Mouse (Mus musculus): ENCODE measurements at regions not wholly inside any gene's neighbourhood (a gene's known extent, or its start where the extent isn't known, plus 50 kb on each side); places are given as distances from the start of the nearest gene placed in this dataset.

DNA sequence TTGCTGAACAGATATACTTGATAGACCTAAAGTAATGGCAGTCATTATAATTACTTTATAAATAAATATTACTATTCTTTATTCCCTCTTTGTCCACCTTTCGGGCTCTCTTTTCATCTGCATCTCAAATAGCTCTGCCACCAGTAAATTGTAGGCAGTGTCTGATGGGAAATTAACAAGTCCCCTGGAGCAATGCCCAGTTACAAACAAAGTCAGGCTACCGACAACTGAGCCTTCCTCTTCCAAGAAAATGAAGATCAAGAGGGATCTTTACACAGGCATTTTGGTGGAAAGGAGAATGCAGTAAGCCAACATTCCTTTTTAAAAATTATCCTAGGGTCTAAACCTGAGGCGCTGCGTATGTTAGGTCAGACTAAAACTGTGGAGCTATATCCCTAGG, 181.3 kb upstream of the Ttc29 start:
- no peak for TF ChIP-seq POLR2A (IDR thresholded peaks at IDR 0.05; ENCODE audit: borderline replicate concordance, extremely low read depth, insufficient read depth, insufficient read length)
- Histone ChIP-seq H3K4me1 (ENCODE audit: control insufficient read depth, insufficient read depth, low read length) (peaks cover 6% of the 10 kb centered on the region; the same call in 1 of the 2 replicates), H3K4me3 (replicated peaks; ENCODE audit: low read length) (no peak overlapping the region), H3K9ac (ENCODE audit: low read depth, low read length, severe bottlenecking) (no peak overlapping the region), H3K36me3 (ENCODE audit: control insufficient read depth, insufficient read depth, low read length) (no peaks in the 10 kb centered on the region), H3K4me2 (replicated peaks; ENCODE audit: low read depth, low read length, severe bottlenecking) (no peak overlapping the region), H3K27me3 (ENCODE audit: control insufficient read depth, insufficient read depth, low read length) (no peaks in the 10 kb centered on the region), H3K9me3 (ENCODE audit: control insufficient read depth, low read length) (no peaks in the 10 kb centered on the region), H3K27ac (replicated peaks; ENCODE audit: low read depth, low read length) (no peak overlapping the region)
- 69% methylated on average over 4 of the region's 4 CpGs for WGBS
- no peak for ATAC-seq (ENCODE audit: low FRiP score, low read depth)
- DNase-seq (ENCODE audit: low spot score) = no peak

DNA sequence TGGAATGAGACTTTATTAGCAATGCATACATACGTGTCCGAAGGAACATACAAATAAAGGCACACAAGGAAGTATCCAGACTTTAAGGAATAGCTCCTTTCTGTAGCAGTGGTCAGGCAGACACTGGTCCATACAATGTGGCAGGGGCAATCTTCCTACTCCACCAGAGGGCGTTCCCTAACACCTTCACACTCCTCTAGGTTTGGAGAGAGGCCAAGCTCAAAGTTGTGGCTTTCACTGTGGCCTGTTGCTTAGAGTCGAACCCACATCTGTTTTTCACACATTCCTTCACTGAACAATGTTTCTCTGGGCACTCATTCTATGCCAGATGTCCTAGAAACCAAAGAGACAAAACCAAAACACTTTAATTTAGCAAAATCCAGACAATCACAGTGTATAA, 178.4 kb upstream of the Ttc29 start:
- no peak for DNase-seq (ENCODE audit: low spot score)
- H3K27me3 ChIP-seq (ENCODE audit: control insufficient read depth, insufficient read depth, low read length) = no peaks in the 10 kb centered on the region
- no peaks in the 10 kb centered on the region for H3K36me3 ChIP-seq (ENCODE audit: control insufficient read depth, insufficient read depth, low read length)
- H3K4me1 ChIP-seq (ENCODE audit: control insufficient read depth, insufficient read depth, low read length) = peaks cover 3% of the 10 kb centered on the region; the same call in 1 of the 2 replicates
- no peak overlapping the region for H3K27ac ChIP-seq (replicated peaks; ENCODE audit: low read depth, low read length)
- TF ChIP-seq POLR2A (IDR thresholded peaks at IDR 0.05; ENCODE audit: borderline replicate concordance, extremely low read depth, insufficient read depth, insufficient read length) = no peak
- H3K9ac ChIP-seq (ENCODE audit: low read depth, low read length, severe bottlenecking) = no peak overlapping the region
- H3K4me2 ChIP-seq (replicated peaks; ENCODE audit: low read depth, low read length, severe bottlenecking) = no peak overlapping the region
- WGBS = 72% methylated on average over 4 of the region's 4 CpGs
- no peak overlapping the region for H3K4me3 ChIP-seq (replicated peaks; ENCODE audit: low read length)
- H3K9me3 ChIP-seq (ENCODE audit: control insufficient read depth, low read length) = no peaks in the 10 kb centered on the region
- ATAC-seq (ENCODE audit: low FRiP score, low read depth) = no peak

DNA sequence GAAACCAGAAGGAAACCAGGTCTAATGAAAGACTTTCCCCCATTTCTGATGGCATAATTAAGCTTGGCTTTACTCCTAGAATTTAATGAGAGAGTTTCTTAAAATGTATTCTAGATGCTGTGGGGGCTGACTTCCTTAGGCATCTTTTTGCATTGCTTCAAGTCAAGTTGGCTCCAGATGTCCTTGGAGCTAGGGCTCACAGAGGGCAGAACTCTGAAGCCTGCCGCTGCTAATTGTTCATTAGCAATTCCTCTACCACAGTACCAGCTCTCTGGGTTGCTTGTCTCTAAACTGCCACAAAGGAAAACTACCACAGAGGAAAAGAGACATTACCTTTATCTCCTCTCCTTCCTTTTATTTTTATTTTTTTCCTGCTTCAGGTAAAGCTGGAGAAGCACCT, 175.9 kb upstream of the Ttc29 start:
- TF ChIP-seq POLR2A (IDR thresholded peaks at IDR 0.05; ENCODE audit: borderline replicate concordance, extremely low read depth, insufficient read depth, insufficient read length) = no peak
- H3K4me3 ChIP-seq (replicated peaks; ENCODE audit: low read length) = no peak overlapping the region
- no peaks in the 10 kb centered on the region for H3K4me1 ChIP-seq (ENCODE audit: control insufficient read depth, insufficient read depth, low read length)
- no peak for ATAC-seq (ENCODE audit: low FRiP score, low read depth)
- H3K27me3 ChIP-seq (ENCODE audit: control insufficient read depth, insufficient read depth, low read length) = no peaks in the 10 kb centered on the region
- no peak overlapping the region for H3K9ac ChIP-seq (ENCODE audit: low read depth, low read length, severe bottlenecking)
- no peak for DNase-seq (ENCODE audit: low spot score)
- H3K4me2 ChIP-seq (replicated peaks; ENCODE audit: low read depth, low read length, severe bottlenecking) = no peak overlapping the region
- no peak overlapping the region for H3K27ac ChIP-seq (replicated peaks; ENCODE audit: low read depth, low read length)
- H3K9me3 ChIP-seq (ENCODE audit: control insufficient read depth, low read length) = no peaks in the 10 kb centered on the region
- no peaks in the 10 kb centered on the region for H3K36me3 ChIP-seq (ENCODE audit: control insufficient read depth, insufficient read depth, low read length)
- 38% methylated on average over 1 of the region's 1 CpGs for WGBS

DNA sequence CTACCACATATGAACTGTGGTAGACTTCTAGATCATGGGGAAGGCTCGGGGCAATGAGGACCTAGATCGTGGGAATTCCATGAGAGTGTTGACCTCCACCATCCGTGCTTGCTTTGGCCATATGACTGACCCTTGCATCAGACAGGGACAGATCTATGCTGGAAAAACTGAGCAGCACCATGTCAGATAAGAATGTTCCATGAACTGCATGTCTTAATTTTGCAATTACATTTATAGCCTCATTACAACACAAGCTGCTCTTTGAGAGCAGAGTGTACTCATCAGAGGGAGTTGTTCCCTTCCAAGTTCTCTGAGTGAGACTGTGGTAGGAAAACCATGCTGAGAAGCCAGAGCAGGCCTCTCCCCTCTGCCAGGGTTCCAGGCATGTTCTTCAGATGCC, 166.4 kb upstream of the Ttc29 start:
- H3K9me3 ChIP-seq (ENCODE audit: control insufficient read depth, low read length) = no peaks in the 10 kb centered on the region
- H3K36me3 ChIP-seq (ENCODE audit: control insufficient read depth, insufficient read depth, low read length) = no peaks in the 10 kb centered on the region
- ATAC-seq (ENCODE audit: low FRiP score, low read depth) (no peak), DNase-seq (ENCODE audit: low spot score) (no peak)
- TF ChIP-seq POLR2A (IDR thresholded peaks at IDR 0.05; ENCODE audit: borderline replicate concordance, extremely low read depth, insufficient read depth, insufficient read length) = no peak
- no peak overlapping the region for H3K27ac ChIP-seq (replicated peaks; ENCODE audit: low read depth, low read length)
- 82% methylated on average over 3 of the region's 3 CpGs for WGBS
- H3K4me2 ChIP-seq (replicated peaks; ENCODE audit: low read depth, low read length, severe bottlenecking) = no peak overlapping the region
- no peaks in the 10 kb centered on the region for H3K4me1 ChIP-seq (ENCODE audit: control insufficient read depth, insufficient read depth, low read length)
- no peaks in the 10 kb centered on the region for H3K27me3 ChIP-seq (ENCODE audit: control insufficient read depth, insufficient read depth, low read length)
- H3K9ac ChIP-seq (ENCODE audit: low read depth, low read length, severe bottlenecking) = no peak overlapping the region
- H3K4me3 ChIP-seq (replicated peaks; ENCODE audit: low read length) = no peak overlapping the region

DNA sequence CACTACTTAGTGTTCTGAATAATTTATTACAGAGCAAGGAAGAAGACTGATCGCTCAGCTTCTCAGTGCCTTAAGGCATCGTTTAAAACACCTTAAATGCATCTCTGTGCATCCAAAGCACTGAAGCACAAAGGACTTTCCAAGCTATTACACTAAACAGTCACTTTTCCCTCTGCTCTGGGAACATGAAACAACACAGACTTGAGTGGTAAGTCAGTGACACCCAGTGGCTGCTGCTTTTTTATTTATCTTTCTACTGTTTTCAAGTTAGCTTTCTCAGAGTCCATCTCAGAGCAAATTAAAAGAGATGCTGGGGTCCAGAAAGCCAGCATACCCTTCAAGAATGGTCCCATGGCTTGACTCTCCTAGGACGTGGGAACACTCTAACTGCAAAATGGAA, 162.3 kb upstream of the Ttc29 start:
- no peaks in the 10 kb centered on the region for H3K27me3 ChIP-seq (ENCODE audit: control insufficient read depth, insufficient read depth, low read length)
- no peak overlapping the region for H3K4me3 ChIP-seq (replicated peaks; ENCODE audit: low read length)
- no peak for TF ChIP-seq POLR2A (IDR thresholded peaks at IDR 0.05; ENCODE audit: borderline replicate concordance, extremely low read depth, insufficient read depth, insufficient read length)
- DNase-seq (ENCODE audit: low spot score) (no peak), ATAC-seq (ENCODE audit: low FRiP score, low read depth) (no peak)
- H3K27ac ChIP-seq (replicated peaks; ENCODE audit: low read depth, low read length) = no peak overlapping the region
- WGBS = 69% methylated on average over 3 of the region's 3 CpGs
- no peak overlapping the region for H3K9ac ChIP-seq (ENCODE audit: low read depth, low read length, severe bottlenecking)
- no peak overlapping the region for H3K4me2 ChIP-seq (replicated peaks; ENCODE audit: low read depth, low read length, severe bottlenecking)
- no peaks in the 10 kb centered on the region for H3K9me3 ChIP-seq (ENCODE audit: control insufficient read depth, low read length)
- no peaks in the 10 kb centered on the region for H3K36me3 ChIP-seq (ENCODE audit: control insufficient read depth, insufficient read depth, low read length)
- no peaks in the 10 kb centered on the region for H3K4me1 ChIP-seq (ENCODE audit: control insufficient read depth, insufficient read depth, low read length)

DNA sequence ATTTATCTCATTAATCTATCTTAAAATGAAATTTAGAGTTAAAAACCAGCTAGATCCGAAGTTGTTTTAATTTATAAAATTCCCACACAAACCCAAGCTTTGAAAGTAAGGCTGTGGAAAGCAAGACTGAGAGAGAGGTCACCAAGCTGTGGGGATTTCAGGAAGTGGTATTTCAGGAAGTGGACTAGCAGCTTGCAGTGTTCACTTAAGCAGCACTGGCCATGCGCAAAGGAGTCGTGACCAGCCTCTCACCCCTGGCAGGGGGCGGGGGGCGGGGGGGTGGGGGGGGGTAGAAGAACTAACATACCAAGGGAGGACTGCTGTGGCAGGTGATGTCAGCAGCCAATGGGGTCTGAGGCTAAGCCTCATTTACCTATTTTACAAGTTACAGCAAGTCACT, 158.7 kb upstream of the Ttc29 start:
- no peak for TF ChIP-seq POLR2A (IDR thresholded peaks at IDR 0.05; ENCODE audit: borderline replicate concordance, extremely low read depth, insufficient read depth, insufficient read length)
- Histone ChIP-seq H3K4me2 (replicated peaks; ENCODE audit: low read depth, low read length, severe bottlenecking) (no peak overlapping the region), H3K36me3 (ENCODE audit: control insufficient read depth, insufficient read depth, low read length) (no peaks in the 10 kb centered on the region), H3K4me3 (replicated peaks; ENCODE audit: low read length) (no peak overlapping the region), H3K4me1 (ENCODE audit: control insufficient read depth, insufficient read depth, low read length) (no peaks in the 10 kb centered on the region), H3K27ac (replicated peaks; ENCODE audit: low read depth, low read length) (no peak overlapping the region), H3K9ac (ENCODE audit: low read depth, low read length, severe bottlenecking) (no peak overlapping the region), H3K27me3 (ENCODE audit: control insufficient read depth, insufficient read depth, low read length) (no peaks in the 10 kb centered on the region), H3K9me3 (ENCODE audit: control insufficient read depth, low read length) (no peaks in the 10 kb centered on the region)
- no peak for DNase-seq (ENCODE audit: low spot score)
- WGBS = 9% methylated on average over 5 of the region's 5 CpGs
- ATAC-seq (ENCODE audit: low FRiP score, low read depth) = no peak

All from limb, embryonic 14.5 days (tissue).